Mouse (Mus musculus): ENCODE data around the gene Fam53b. TPM values are rescaled to one million over a fixed set of nuclear protein-coding genes. Genes with fewer than 3 reads are reported as not detected.
A peak's percentile ranks its signal among the peaks of the same experiment; 100 is the strongest.

The Fam53b gene
- total RNA-seq (2015; ENCODE audit: low replicate concordance), result 241 and 246 TPM in 2 replicates
- total RNA-seq (2017; ENCODE audit: low replicate concordance), result 163 and 208 TPM in 2 replicates

DNA sequence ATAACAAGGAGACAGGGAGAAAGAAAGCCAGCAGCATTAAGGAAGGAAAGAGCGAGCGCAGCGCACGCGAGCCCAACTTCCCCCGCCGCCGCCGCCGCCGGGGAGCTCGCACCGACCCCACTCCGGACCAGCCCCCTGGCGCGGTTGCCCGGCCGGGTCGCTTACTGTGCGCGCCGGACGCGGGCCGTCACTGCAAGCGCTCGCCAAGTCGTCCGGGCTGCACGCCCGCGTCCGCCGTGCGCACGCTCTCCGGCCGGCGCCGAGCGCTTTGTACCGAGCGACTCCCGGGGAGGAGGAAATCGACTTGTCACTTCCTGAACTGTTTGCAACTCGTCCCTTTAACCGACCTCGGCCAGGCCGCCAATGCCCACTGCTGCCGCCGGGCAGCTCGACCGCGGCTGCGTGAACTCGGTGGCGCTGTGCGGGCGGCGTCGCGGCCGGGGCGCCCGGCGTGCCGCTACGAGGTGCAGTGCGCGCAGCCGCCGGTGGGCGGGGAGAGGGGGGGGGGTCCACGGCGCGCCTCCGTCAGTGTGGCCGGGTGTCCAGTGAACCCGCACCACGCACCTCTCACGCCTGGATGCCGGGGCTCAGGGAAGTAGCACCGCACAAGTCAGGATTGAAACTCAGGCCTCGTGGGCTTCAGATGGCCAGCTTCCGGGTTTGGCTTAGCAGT is at the start of gene Fam53b:
Gene Fam53b (minus strand): TSS at position 471 of the 673 bp plus-strand sequence.
- ATAC-seq (replicated peaks; ENCODE audit: low FRiP score, poor library complexity, severe bottlenecking), result peak; percentile 20; the same call in 1 of the 2 replicates

DNA sequence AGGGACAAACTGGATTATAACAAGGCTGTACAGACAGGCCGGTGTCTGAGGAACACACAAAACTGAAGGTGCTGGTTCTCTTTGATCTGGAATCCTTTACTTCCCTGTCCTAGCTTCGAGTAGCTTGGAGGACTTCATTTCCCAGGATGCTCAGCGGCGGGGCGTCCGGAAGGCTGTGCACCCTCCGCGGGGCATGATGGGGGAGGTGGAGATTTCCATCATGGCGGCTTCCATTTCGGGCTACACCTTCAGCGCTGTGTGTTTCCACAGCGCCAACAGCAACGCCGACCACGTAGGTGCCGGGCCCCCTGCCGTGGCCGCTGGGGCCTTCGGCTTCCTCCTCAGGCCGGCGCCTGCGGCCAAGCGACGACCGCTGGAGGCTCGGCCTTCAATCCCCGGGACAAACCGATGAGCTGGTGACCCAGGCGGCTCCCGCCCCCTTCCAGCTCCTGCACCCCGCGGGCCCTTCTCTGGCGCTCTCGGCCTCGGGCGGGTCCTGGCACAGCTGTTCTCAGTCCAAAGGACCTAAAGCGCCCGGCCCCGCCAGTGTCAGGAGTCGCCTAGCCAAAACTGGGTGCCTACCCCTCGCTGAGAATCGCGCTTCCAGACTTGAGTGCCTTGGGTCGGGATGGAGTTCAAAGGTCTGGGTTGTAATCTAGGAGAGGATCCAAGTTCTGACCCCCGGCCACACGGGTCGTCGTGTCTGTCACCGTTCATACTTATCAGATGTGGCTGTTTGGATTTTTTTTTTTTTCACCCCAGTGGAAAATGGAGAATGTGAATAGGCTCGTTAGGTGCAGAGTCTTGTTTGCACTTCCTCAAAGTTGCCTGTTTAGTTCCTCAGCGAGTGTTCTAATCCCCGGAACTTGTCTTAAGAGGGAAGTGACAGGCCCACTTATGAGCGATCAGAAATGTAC is 45.6 kb upstream of the Fam53b start, which contains the start of gene Abraxas2:
Gene Abraxas2 (plus strand): TSS at position 184 of the 917 bp plus-strand sequence.
- ATAC-seq (replicated peaks; ENCODE audit: low FRiP score, poor library complexity, severe bottlenecking), result peak; percentile 99

DNA sequence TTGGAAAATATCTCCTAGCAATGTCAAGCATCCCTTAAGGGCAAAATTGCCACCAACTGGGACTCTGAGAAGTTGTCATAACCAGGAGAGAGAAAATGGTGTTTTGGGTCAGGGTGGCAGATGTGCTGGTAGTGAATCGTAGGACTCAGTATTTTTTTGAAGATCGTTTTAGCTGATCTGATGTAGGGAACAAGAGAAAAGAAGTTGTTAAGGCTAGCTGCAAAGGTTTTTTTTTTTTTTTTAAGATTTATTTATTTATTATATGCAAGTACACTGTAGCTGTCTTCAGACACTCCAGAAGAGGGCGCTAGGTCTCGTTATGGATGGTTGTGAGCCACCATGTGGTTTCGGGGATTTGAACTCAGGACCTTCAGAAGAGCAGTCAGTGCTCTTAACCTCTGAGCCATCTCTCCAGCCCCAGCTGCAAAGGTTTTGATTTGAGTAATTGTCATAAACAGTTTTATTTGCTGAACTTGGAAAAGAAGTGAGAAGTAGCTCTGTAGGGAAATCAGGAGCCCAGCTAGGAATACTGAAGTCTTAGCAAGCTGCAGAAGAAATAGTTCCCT is 44.4 kb upstream of the Fam53b start:
- ATAC-seq (replicated peaks; ENCODE audit: low FRiP score, poor library complexity, severe bottlenecking), result no peak

DNA sequence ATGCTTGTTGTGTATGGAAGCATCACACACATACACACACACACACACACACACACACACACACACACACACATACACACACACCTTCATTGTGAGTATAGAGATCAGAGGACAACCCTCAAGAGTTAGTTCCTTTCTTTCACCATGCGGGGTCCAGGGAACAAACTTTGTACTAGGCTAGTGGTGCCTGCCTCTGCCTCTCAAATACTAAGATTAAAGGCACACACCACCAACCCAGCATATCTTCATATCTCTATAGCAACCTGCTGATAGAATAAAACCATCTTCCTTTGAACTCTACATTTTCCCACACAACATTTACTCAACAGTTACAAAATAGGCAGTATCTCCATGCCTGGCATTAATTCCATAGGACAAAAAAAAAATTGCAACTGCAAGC is 42.4 kb upstream of the Fam53b start:
- no peak for ATAC-seq (replicated peaks; ENCODE audit: low FRiP score, poor library complexity, severe bottlenecking)

DNA sequence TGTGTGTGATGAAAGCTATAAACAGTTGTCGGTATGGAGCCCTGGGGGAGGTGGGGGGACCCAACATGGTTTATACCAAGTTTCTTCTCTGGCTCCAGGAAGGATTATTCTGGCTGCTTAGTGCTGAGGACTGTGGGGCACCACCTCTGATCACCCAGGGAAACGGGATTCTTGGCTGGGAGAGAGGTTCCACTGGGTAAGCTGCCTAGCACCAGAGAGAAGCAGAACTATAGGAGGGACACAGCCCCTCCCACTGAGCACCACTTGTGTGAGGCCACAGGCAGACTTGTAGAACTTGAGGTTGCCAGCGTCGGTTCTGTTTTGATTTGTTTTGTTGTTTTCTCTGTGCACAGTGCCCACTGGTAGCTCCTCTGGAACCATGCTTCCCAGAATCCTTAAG is 40.3 kb upstream of the Fam53b start:
- no peak for ATAC-seq (replicated peaks; ENCODE audit: low FRiP score, poor library complexity, severe bottlenecking)

DNA sequence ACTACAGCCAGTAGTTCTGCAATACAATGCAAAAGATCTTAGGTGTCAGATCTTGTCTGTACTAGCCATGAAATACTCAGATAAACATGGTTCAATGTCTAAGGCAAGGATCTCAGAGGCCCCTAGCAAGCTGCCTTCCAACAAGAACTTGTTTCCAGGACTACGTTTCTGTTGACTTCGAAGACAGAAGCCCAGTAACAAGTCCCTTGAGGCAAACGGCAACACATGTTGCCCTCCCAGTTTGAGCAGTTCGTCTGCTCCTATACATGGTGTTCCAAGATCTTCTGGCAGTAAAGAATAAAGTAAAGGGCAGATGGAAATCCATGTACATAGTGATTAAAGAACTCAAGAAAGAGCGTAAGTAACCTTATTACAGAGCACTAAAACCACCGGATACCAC is 39.7 kb upstream of the Fam53b start:
- ATAC-seq (replicated peaks; ENCODE audit: low FRiP score, poor library complexity, severe bottlenecking), result no peak

DNA sequence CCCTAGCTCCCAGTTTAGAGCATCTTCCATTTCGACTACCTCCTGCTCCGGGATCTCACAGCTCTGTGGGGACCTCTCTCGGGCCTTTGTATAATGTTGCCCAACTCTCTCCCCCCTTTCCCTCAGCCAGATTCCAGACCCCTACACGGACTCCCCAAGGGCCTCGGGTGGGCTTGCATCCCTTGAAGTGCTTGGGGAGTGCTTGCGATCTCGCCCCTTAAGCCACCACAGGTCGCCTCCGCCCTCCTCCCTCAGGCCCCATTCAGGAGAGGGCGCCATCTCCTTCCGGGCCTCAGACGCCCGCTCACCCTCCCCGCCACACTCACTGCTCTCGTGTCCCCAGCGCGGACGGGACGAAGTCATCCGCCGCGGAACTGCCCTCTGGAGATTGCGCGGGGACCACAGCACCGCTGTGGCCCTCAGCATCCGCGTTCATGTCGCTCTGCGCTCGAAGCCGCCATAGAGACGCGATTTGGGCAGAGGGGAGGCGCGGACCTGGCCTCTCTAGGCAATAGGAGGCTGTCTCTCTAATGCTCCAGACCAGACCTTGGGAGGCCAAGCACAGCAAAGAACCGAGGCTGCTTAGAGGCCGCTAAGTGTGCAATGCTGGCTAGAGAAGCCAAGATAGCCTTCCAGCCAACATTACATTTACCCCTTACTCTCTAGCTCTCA is 38.6 kb upstream of the Fam53b start, which contains the start of gene Eef1akmt2:
Gene Eef1akmt2 (minus strand): TSS at position 501 of the 672 bp plus-strand sequence.
- peak; percentile 96 for ATAC-seq (replicated peaks; ENCODE audit: low FRiP score, poor library complexity, severe bottlenecking)

DNA sequence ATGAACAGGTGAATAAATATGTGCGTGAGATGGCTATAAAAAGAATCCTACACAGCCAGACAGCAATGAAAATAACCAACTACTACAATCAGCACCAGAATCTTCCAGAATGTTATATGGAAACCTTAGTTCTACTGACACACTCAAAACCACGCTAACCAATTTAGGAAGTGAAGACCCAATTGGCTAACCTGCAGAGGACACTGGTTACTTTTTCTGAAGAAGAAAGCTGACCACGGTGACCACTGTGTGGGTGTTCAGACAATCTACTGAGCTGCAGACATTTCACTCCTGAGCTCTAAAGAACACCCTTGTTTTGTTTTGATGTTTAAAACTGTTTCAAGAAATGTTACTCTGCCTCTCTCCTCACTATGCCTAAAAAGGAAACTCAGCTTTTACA is 29.5 kb upstream of the Fam53b start:
- no peak for ATAC-seq (replicated peaks; ENCODE audit: low FRiP score, poor library complexity, severe bottlenecking)

DNA sequence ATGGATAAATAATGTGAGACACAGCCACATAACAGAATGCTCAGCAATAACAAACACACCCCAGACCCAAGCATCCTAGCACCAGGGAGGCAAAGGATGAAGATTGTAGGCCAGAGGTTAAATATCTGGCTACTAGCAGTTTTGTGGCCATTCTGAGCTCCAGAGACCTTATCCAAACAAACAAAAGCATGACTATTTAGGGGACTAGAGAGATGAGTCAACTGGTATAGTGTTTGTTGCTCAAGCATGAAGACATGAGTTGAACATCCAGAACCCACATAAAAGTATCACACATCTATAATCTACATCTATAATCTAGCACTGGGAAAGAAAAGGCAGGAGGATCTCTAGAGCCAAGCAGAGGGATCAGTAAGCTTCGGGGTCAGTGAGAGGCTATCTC is 28.8 kb upstream of the Fam53b start:
- ATAC-seq (replicated peaks; ENCODE audit: low FRiP score, poor library complexity, severe bottlenecking), result no peak

DNA sequence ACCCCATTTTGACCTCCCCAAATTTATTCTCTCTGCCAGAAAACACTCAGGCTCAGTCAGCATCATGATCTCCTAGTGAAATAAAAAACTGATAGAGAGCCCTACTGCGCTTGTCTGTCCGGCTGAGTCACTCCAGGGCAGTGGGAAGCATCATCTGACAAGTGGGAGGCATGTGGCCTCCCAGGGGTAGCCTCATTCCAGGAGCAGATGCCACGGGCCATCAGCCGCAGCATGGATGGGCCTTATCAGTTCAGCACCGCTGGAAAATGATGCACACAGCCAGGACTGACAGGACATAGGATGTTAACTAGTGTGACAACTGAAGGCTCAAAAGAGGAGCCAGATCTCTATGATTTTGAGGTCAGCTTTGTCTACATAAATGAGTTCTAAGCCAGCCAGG is 27.6 kb upstream of the Fam53b start:
- no peak for ATAC-seq (replicated peaks; ENCODE audit: low FRiP score, poor library complexity, severe bottlenecking)

DNA sequence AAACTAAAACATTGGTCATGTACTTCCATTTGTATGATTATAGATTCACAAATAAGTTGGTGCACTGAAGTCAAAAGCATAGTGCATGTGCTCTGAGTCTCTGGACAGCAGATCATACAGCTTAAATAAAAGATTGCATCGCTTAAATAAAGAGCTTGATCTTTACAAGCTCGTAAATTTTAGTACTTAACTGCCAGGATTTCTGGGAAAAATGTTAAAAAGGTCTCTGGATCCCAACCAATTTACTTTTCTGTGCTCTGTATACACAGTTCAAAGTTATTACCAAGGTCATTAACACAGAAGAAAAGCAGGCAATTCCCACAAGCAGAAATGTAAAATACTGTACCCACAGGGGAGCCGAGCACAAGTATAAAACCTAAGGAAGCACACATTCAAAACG is 17.3 kb upstream of the Fam53b start:
- ATAC-seq (replicated peaks; ENCODE audit: low FRiP score, poor library complexity, severe bottlenecking), result no peak

DNA sequence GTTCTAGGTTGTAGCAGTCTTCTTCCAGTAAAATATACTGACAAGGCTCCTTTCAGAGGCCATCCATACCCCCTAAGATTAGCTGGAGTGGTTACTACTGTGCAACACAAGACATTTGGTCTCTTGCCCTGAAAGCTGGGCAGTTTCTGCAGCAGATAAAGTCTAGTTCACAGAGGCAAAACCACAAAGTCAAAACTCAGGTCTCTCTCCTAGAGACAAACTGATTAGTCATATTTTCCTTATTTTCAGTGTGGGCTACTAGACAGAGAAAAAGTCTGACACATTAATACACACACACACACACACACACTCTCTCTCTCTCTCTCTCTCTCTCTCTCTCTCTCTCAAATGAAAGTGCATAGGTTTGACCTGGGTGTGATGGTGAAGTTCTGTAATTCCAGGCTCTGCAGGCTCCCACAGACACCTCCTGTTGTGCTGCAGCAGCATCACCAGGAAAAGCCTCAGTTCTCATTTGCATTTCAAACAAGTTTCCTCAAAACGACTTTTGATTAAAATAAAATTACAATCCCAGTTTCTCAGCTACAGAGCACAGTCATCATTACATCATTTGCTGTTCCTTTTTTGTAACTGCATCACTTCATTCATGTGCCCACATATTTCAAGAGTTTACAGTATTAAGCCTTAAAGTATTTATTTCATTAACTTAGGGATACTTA is 10.8 kb upstream of the Fam53b start:
- no peak for ATAC-seq (replicated peaks; ENCODE audit: low FRiP score, poor library complexity, severe bottlenecking)

DNA sequence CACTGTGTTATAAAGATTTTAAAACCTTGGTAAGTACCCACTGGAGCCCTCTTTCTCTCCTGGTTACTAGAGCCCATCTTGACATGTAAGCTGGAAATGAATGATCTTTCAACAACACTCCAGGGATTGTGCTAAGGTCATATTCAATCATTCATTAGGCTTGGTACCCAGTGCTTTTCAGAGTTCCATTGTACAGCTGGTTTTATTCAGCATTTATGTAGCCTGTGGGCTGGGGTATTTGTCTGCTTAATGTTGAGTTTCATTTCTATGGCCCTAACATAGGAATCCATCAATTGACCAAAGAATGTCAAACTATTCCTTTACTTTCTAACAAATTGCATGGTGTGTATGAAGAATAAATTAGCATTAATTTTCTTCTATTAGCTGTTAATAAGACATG is 10.1 kb upstream of the Fam53b start:
- ATAC-seq (replicated peaks; ENCODE audit: low FRiP score, poor library complexity, severe bottlenecking), result no peak

DNA sequence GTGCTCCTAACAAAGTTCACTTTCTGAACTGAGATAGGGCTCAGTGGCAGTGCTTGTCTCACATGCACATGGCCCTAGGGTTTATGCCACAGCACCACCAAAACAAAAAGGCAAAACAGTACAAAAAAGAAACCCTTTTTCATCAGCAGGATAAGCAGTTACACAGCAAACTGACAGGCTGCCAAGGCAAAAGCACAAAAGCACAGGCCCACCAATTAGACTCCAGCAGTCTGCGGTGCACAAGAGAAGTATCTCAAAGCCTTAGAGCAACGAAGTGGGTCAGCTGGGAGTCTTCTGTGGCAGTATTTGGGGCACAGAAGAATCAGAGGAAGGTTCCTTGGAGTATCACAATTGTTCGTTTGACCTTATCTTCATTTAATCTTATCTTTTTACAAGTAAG is 7.0 kb upstream of the Fam53b start:
- ATAC-seq (replicated peaks; ENCODE audit: low FRiP score, poor library complexity, severe bottlenecking), result no peak

DNA sequence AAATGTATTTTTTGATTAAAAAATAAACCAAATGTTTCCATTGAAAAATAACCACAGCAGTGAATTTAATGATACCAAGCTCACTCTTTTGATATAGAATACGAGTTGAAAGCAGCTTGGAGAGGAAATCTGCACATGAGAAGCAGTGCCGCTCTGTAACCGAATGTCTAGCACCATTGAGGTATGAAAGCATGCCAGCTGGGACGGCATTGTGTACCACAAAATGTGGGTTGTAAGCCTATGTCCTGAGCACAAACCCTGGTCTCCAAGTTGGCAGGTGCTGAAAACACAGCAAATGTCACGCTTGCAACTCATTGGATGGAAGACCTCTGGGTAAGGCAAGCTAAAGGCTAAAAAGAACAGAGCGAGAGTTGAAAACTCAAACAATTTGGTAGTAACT is 3.4 kb upstream of the Fam53b start:
- no peak for ATAC-seq (replicated peaks; ENCODE audit: low FRiP score, poor library complexity, severe bottlenecking)

DNA sequence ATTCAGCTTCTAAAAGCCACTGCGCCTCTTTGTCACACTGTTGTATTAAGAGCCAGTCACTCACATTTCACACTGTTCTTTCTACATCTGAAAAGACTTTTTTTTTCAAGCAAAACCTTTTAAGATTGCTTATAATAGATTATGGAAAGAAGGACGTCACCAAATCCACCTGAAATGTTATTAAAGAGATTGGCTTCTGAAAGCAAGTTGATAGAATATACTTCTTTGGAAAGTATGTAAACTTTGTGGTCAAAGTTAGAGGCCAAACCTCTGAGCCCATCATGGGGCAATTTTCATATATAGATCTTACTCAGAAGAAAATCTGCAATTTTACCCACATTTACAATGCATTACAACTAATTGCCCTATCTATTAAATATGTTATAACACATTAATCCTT is 2.8 kb upstream of the Fam53b start:
- ATAC-seq (replicated peaks; ENCODE audit: low FRiP score, poor library complexity, severe bottlenecking), result no peak

DNA sequence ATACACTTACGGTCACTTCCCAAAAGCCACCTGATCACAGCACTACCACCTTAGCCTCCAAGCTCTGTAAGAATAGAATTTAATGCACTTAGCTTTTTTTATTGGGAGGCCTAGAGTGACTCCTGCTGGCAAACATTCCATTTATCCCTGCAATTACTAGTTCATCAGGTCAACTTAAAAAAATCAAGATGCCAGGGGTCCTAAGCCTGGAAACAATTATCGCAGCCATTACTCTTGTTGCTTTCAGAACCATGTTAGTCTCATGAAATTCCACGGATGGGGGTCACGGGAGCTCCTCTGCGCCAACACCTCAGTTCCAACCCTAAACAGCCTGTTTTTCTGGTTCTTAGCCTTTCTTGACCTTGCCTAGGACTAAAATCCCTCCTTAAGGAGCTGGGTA is 1.4 kb upstream of the Fam53b start:
- ATAC-seq (replicated peaks; ENCODE audit: low FRiP score, poor library complexity, severe bottlenecking), result no peak

DNA sequence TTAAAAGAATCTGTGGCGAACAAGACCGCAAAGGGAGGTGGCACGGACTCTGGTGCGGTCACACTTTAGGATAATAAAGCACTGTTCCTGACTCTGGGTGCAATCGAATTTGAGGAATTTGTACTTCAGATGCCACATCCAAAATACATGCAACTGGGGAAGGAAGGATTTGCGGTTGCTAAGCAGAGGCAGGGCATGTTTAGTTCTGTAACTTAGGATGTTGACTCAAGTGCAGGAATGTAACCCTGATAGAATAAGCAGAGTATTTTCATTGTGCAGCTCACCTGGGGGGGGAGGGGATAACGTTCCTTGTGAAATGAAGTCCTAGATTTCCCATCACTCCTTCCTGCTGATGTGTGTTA is 384 bp upstream of the Fam53b start:
- no peak for ATAC-seq (replicated peaks; ENCODE audit: low FRiP score, poor library complexity, severe bottlenecking)

DNA sequence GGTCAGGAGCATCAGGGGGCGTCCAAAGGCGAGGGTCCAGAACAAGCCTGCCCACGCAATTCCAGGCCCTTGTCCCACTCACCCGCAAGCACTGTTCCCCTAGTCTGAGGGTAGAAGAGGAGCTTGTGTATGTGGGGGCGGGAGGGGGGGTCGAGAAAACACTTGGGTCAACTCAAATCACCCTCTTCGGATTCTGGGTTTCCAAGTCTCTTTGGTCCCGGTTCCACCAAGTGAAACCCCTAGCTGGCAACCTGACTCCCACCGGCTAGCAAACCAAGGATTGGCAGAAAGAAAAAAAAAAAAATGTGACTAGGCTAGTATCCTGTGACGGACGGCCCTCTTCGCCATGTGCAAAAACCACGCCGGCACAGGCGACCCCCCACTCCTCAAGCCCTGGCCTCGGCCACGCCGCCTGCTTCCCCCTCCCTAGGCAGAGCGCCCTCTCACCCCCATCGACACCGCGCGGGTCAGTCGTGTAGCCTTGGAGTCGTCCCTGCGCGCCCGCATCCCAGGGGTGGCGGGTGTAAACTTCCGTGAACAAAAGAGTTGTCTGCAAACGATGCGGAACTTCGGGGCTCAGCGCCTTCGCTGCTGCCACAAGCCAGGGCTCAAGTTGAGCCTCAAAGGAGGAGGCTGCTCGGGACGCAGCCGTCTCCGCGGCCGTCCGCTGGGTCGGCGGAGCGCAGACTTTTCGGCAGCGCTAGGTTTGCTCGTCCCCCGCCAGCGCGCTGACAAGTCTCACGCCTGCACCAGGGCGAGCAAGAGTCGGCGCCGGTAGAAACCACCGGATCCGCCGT is 869 bp downstream of the Fam53b start:
- peak; percentile 49 for ATAC-seq (replicated peaks; ENCODE audit: low FRiP score, poor library complexity, severe bottlenecking)
